In genomic region chr4:53895335-53895734, GRCm38 (mm10) we compare ENCODE assay signal across 17 mouse cellular contexts.
A peak's percentile ranks its signal among the peaks of the same experiment; 100 is the strongest.
DNase-seq lines count a peak whose midpoint lies in the region; ATAC-seq lines count a peak whose summit lies in the region.
"Had no signal": no experiment of that assay in that cellular context is flagged by ENCODE, and none has a peak within 500 bp of the region (broad histone marks: within the 10 kb centered on the region; RNA-seq: fewer than 3 reads in every experiment).

No protein-coding gene starts in this region.

- ATAC-seq in embryonic facial prominence, embryonic 11.5 days (replicated peaks; ENCODE audit: insufficient number of reproducible peaks, low FRiP score, low TSS enrichment, low read depth) = no peak
- ATAC-seq in granulocyte monocyte progenitor cell, adult 5-6 weeks (replicated peaks; ENCODE audit: poor library complexity, severe bottlenecking) = peak; percentile 85
- ATAC-seq: intestine, embryonic 15.5 days had no signal

- H3K4me3 ChIP-seq in embryonic facial prominence, embryonic 11.5 days (ENCODE audit: low read depth, low read length) = no peak overlapping the region
- no peak overlapping the region for H3K4me3 ChIP-seq in embryonic facial prominence, embryonic 10.5 days
- no peak overlapping the region for H3K4me3 ChIP-seq in heart, embryonic 10.5 days
- H3K4me3 ChIP-seq: hindbrain, embryonic 10.5 days; intestine, embryonic 15.5 days had no signal

- no peaks in the 10 kb centered on the region; the same call in 1 of the 2 replicates for H3K4me1 ChIP-seq in embryonic facial prominence, embryonic 11.5 days (ENCODE audit: control insufficient read depth, insufficient read depth, low read length)
- peaks cover 8% of the 10 kb centered on the region for H3K4me1 ChIP-seq in embryonic facial prominence, embryonic 10.5 days
- H3K4me1 ChIP-seq in heart, embryonic 10.5 days = no peaks in the 10 kb centered on the region
- H3K4me1 ChIP-seq: intestine, embryonic 15.5 days had no signal

- H3K27me3 ChIP-seq in embryonic facial prominence, embryonic 11.5 days (ENCODE audit: control insufficient read depth, insufficient read depth, low read length) = no peaks in the 10 kb centered on the region
- no peaks in the 10 kb centered on the region for H3K27me3 ChIP-seq in embryonic facial prominence, embryonic 10.5 days (replicated peaks; ENCODE audit: low read depth, poor library complexity, severe bottlenecking)
- no peaks in the 10 kb centered on the region for H3K27me3 ChIP-seq in heart, embryonic 10.5 days (ENCODE audit: insufficient read depth, poor library complexity, severe bottlenecking)
- H3K27me3 ChIP-seq: intestine, embryonic 15.5 days had no signal

- 35% methylated on average over 1 of the region's 1 CpGs for WGBS in embryonic facial prominence, embryonic 11.5 days
- 40% methylated on average over 1 of the region's 1 CpGs for WGBS in embryonic facial prominence, embryonic 10.5 days
- WGBS in heart, embryonic 10.5 days = 56% methylated on average over 1 of the region's 1 CpGs

- H3K9me3 ChIP-seq in embryonic facial prominence, embryonic 11.5 days (replicated peaks; ENCODE audit: control insufficient read depth, low read length) = no peaks in the 10 kb centered on the region
- no peaks in the 10 kb centered on the region for H3K9me3 ChIP-seq in embryonic facial prominence, embryonic 10.5 days
- H3K9me3 ChIP-seq in heart, embryonic 10.5 days = no peaks in the 10 kb centered on the region
- H3K9me3 ChIP-seq: hindbrain, embryonic 10.5 days; intestine, embryonic 15.5 days had no signal

- intact Hi-C loops in heart, postnatal 14 days (cut with DNase I) = no loop called here

- H3K36me3 ChIP-seq in embryonic facial prominence, embryonic 11.5 days (replicated peaks; ENCODE audit: control insufficient read depth, insufficient read depth, low read depth, low read length) = no peaks in the 10 kb centered on the region
- H3K36me3 ChIP-seq in embryonic facial prominence, embryonic 10.5 days (replicated peaks) = no peaks in the 10 kb centered on the region
- no peaks in the 10 kb centered on the region for H3K36me3 ChIP-seq in heart, embryonic 10.5 days
- H3K36me3 ChIP-seq: hindbrain, embryonic 10.5 days; intestine, embryonic 15.5 days had no signal

- DNase-seq in embryonic facial prominence, embryonic 11.5 days (ENCODE audit: low spot score) = peak; percentile 26
- DNase-seq in embryonic facial prominence, embryonic 10.5 days (ENCODE audit: low spot score) = no peak
- DNase-seq in heart, embryonic 10.5 days (ENCODE audit: low spot score) = peak; percentile 31
- DNase-seq in heart, postnatal 14 days = no peak
- no peak for DNase-seq in adrenal gland, adult (ENCODE audit: inconsistent age in 2 of 2, low spot score in 1 of 2)
- DNase-seq in adrenal gland, postnatal 25 days = no peak
- DNase-seq: adrenal gland, adult 8-10 months; cerebellum, adult 11 months; cerebellum, adult 8-10 months; cerebellum, postnatal 14 days; forebrain, postnatal 0 days; gastrocnemius, postnatal 14 days; kidney, adult 18-20 months had no signal

- H3K9ac ChIP-seq in embryonic facial prominence, embryonic 11.5 days (replicated peaks; ENCODE audit: low read length) = no peak overlapping the region
- H3K9ac ChIP-seq: forebrain, postnatal 0 days; hindbrain, embryonic 14.5 days; intestine, embryonic 15.5 days had no signal

- H3K27ac ChIP-seq in embryonic facial prominence, embryonic 11.5 days (replicated peaks; ENCODE audit: low read depth, low read length) = no peak overlapping the region
- no peak overlapping the region for H3K27ac ChIP-seq in embryonic facial prominence, embryonic 10.5 days (replicated peaks)
- H3K27ac ChIP-seq in heart, embryonic 10.5 days = no peak overlapping the region
- H3K27ac ChIP-seq: hindbrain, embryonic 10.5 days; hindbrain, embryonic 14.5 days; intestine, embryonic 15.5 days had no signal

- no peak overlapping the region for H3K4me2 ChIP-seq in embryonic facial prominence, embryonic 11.5 days (ENCODE audit: low read depth, low read length)
- H3K4me2 ChIP-seq: hindbrain, embryonic 14.5 days; intestine, embryonic 15.5 days had no signal

Comparison
In these comparisons a context has a peak if more than half of its experiments do, and no peak if none do; other contexts are left out.
1. DNase-seq: peak in embryonic facial prominence, embryonic 11.5 days (single experiment) and heart, embryonic 10.5 days (single experiment); none in embryonic facial prominence, embryonic 10.5 days (single experiment), heart, postnatal 14 days (0 of 2), adrenal gland, adult (0 of 2) and adrenal gland, postnatal 25 days (single experiment).